Mouse (Mus musculus) ES-Bruce4 (cell line): Measurements from ENCODE around the gene Tmem265. TPM values are rescaled to one million over a fixed set of nuclear protein-coding genes. Genes with fewer than 3 reads are reported as not detected.
A peak's percentile ranks its signal among the peaks of the same experiment; 100 is the strongest.

Experiments used
- H3K27ac ChIP-seq: 2 replicates; pipeline ENCODE4 v1.5.1; 2012; ENCODE audit warnings: low read length, inconsistent platforms; ENCODE audit not compliant: insufficient read depth
- H3K27me3 ChIP-seq: 2 replicates; pipeline ENCODE4 v1.6.1; 2012; ENCODE audit warnings: mild to moderate bottlenecking, low read length, inconsistent platforms; ENCODE audit not compliant: control insufficient read depth, poor library complexity, insufficient read depth, severe bottlenecking
- H3K36me3 ChIP-seq: 2 replicates; pipeline ENCODE4 v1.6.1; 2012; ENCODE audit warnings: inconsistent platforms, mild to moderate bottlenecking, low read length, moderate library complexity; ENCODE audit not compliant: control insufficient read depth, poor library complexity, insufficient read depth, severe bottlenecking
- H3K4me1 ChIP-seq: one replicate; pipeline ENCODE4 v1.8.1; 2011; ENCODE audit warnings: low read length; ENCODE audit not compliant: control insufficient read depth, insufficient read depth
- H3K4me3 ChIP-seq: 2 replicates; pipeline ENCODE4 v1.5.1; 2011; ENCODE audit warnings: low read depth, mild to moderate bottlenecking, low read length
- H3K9ac ChIP-seq: 2 replicates; pipeline ENCODE4 v1.6.1; 2012; ENCODE audit warnings: low read depth, mild to moderate bottlenecking, inconsistent platforms; ENCODE audit not compliant: poor library complexity, severe bottlenecking
- H3K9me3 ChIP-seq: replicated peaks from 2 replicates; pipeline ENCODE4 v1.6.1; 2012; ENCODE audit warnings: mild to moderate bottlenecking, low read length, inconsistent platforms; ENCODE audit not compliant: control insufficient read depth, poor library complexity, insufficient read depth, severe bottlenecking
- CTCF ChIP-seq: IDR thresholded peaks from one replicate; pipeline ENCODE4 v1.8.1; 2011; ENCODE audit warnings: low read depth, low read length
- EP300 ChIP-seq: IDR thresholded peaks from 2 replicates; pipeline ENCODE4 v1.6.1; 2011; ENCODE audit warnings: low read depth, low read length; ENCODE audit not compliant: insufficient read depth
- POLR2A ChIP-seq: IDR thresholded peaks from one replicate; pipeline ENCODE4 v1.8.1; 2011; ENCODE audit warnings: low read length; ENCODE audit not compliant: insufficient read depth
- polyA plus RNA-seq: library from polyadenylated mRNA; stranded (reverse); fragments of >200 nt; gene quantifications from 2 replicates; pipeline ENCODE4 v1.2.4, GENCODE M21; 2011; ENCODE audit warnings: low read depth; ENCODE audit not compliant: missing spikeins, insufficient read depth, insufficient read length

Tmem265 gene
- polyA plus RNA-seq, 1 experiment: 2.9 TPM

GRCm38 (mm10) chr7:127614891-127615843, 54.0 kb downstream of the Tmem265 start, which contains the start of gene Zfp629:
Zfp629 (minus strand) TSS chr7:127615797.
- Histone ChIP-seq H3K27ac (no peak within 1 kb of the TSS), H3K9ac (peak within 1 kb of the TSS; percentile 97), H3K27me3 (no peaks in the 10 kb centered on the region; the same call in 1 of the 2 replicates), H3K9me3 (peaks cover 48% of the 10 kb centered on the region), H3K4me1 (no peaks in the 10 kb centered on the region), H3K36me3 (no peaks in the 10 kb centered on the region), H3K4me3 (peak within 1 kb of the TSS; percentile 65)
- TF ChIP-seq EP300: no peak
- TF ChIP-seq CTCF: no peak
- no peak for TF ChIP-seq POLR2A

- TF ChIP-seq POLR2A: no peak
- no peak for TF ChIP-seq EP300
- TF ChIP-seq CTCF: no peak
- no peak overlapping the region for H3K27ac ChIP-seq
- H3K4me1 ChIP-seq: no peaks in the 10 kb centered on the region
- no peaks in the 10 kb centered on the region; the same call in 1 of the 2 replicates for H3K27me3 ChIP-seq
- H3K4me3 ChIP-seq: no peak overlapping the region
- no peak overlapping the region for H3K9ac ChIP-seq
- no peaks in the 10 kb centered on the region for H3K36me3 ChIP-seq
- peaks cover 36% of the 10 kb centered on the region for H3K9me3 ChIP-seq
Observed at GRCm38 (mm10) chr7:127616336-127616735, 55.1 kb downstream of the Tmem265 start.

Other genes starting within 250 kb of the Tmem265 start
- gene Zfp768, start 215.8 kb upstream of the Tmem265 start, polyA plus RNA-seq: 7.0 and 7.8 TPM in 2 replicates
- gene Zfp747, start 185.3 kb upstream of the Tmem265 start, polyA plus RNA-seq: 4.2 and 7.5 TPM in 2 replicates
- 1.7 and 2.1 TPM in 2 replicates for gene 9130019O22Rik, start 174.2 kb upstream of the Tmem265 start, polyA plus RNA-seq
- gene E430018J23Rik, start 167.8 kb upstream of the Tmem265 start, polyA plus RNA-seq: 2.0 and 6.1 TPM in 2 replicates
- 1.4 and 1.9 TPM in 2 replicates for gene Zfp764, start 154.6 kb upstream of the Tmem265 start, polyA plus RNA-seq
- 20.3 and 24.9 TPM in 2 replicates for gene Zfp688, start 139.3 kb upstream of the Tmem265 start, polyA plus RNA-seq
- gene Zfp689, start 112.2 kb upstream of the Tmem265 start, polyA plus RNA-seq: 2.7 and 2.8 TPM in 2 replicates
- 45.3 and 48.0 TPM in 2 replicates for gene Prr14, start 101.8 kb upstream of the Tmem265 start, polyA plus RNA-seq
- 21.8 and 25.3 TPM in 2 replicates for gene Fbrs, start 82.2 kb upstream of the Tmem265 start, polyA plus RNA-seq
- 106 and 114 TPM in 2 replicates for gene Srcap, start 49.4 kb upstream of the Tmem265 start, polyA plus RNA-seq
- 13.0 and 13.6 TPM in 2 replicates for gene Gm42715, start 41.8 kb upstream of the Tmem265 start, polyA plus RNA-seq
- 38.1 and 44.6 TPM in 2 replicates for gene Phkg2, start 11.9 kb downstream of the Tmem265 start, polyA plus RNA-seq
- gene Ccdc189, start 27.2 kb downstream of the Tmem265 start, polyA plus RNA-seq: 3.3 and 4.7 TPM in 2 replicates
- 39.4 and 41.6 TPM in 2 replicates for gene Rnf40, start 27.4 kb downstream of the Tmem265 start, polyA plus RNA-seq
- gene Zfp629, start 54.4 kb downstream of the Tmem265 start, polyA plus RNA-seq: 4.9 and 6.0 TPM in 2 replicates
- 48.6 and 49.8 TPM in 2 replicates for gene Bcl7c, start 147.5 kb downstream of the Tmem265 start, polyA plus RNA-seq
- gene Ctf1, start 151.3 kb downstream of the Tmem265 start, polyA plus RNA-seq: 8.8 and 13.9 TPM in 2 replicates
- gene Ctf2, start 170.8 kb downstream of the Tmem265 start, polyA plus RNA-seq: not detected in 2 replicates
- gene Fbxl19, start 183.2 kb downstream of the Tmem265 start, polyA plus RNA-seq: 55.1 and 58.3 TPM in 2 replicates
- gene Orai3, start 208.4 kb downstream of the Tmem265 start, polyA plus RNA-seq: 20.2 and 23.2 TPM in 2 replicates
- 49.1 and 51.7 TPM in 2 replicates for gene Setd1a, start 215.3 kb downstream of the Tmem265 start, polyA plus RNA-seq
- not detected in 2 replicates for gene Gm49388, start 224.2 kb downstream of the Tmem265 start, polyA plus RNA-seq
- gene Hsd3b7, start 239.2 kb downstream of the Tmem265 start, polyA plus RNA-seq: 7.9 and 11.2 TPM in 2 replicates